Mouse (Mus musculus): Measurements from ENCODE around the gene Oaz2.
"Not testable (repeated sequence)": the region's sequence is repeated elsewhere in the genome, so short reads cannot be mapped to it uniquely, and the experiment has no call there.

Oaz2 gene

GRCm38 (mm10) chr9:65667701-65668100 is at the start of gene Oaz2:
Gene Oaz2 (plus strand): TSS chr9:65668001.
- DNase-seq, result no peak

GRCm38 (mm10) chr9:65619311-65619710 is 48.5 kb upstream of the Oaz2 start:
- DNase-seq, result no peak

- DNase-seq, result no peak
These were observed 46.6 kb upstream of the Oaz2 start for GRCm38 (mm10) chr9:65621196-65621595.

GRCm38 (mm10) chr9:65621666-65622065 is 46.1 kb upstream of the Oaz2 start:
- DNase-seq, result peak; percentile 82 to 91

- no peak for DNase-seq
These were observed 45.0 kb upstream of the Oaz2 start for GRCm38 (mm10) chr9:65622826-65623225.

GRCm38 (mm10) chr9:65624266-65624665 is 43.5 kb upstream of the Oaz2 start:
- DNase-seq, result no peak

- peak; percentile 63 to 73 for DNase-seq
These were observed 38.6 kb upstream of the Oaz2 start, which contains the start of gene Rbpms2 for GRCm38 (mm10) chr9:65629025-65629766. Gene Rbpms2 (plus strand): TSS chr9:65629648.

GRCm38 (mm10) chr9:65629767-65630630 is 37.8 kb upstream of the Oaz2 start:
- DNase-seq, result peak; percentile 62 to 73

GRCm38 (mm10) chr9:65630631-65631353 is 37.0 kb upstream of the Oaz2 start:
- peak; percentile 68 to 71 for DNase-seq

GRCm38 (mm10) chr9:65631354-65632021 is 36.3 kb upstream of the Oaz2 start:
- peak in 1 of 2 experiments; percentile 41 for DNase-seq

- DNase-seq, result no peak
These were observed 32.0 kb upstream of the Oaz2 start for GRCm38 (mm10) chr9:65635766-65636165.

- DNase-seq, result no peak
These were observed 30.9 kb upstream of the Oaz2 start for GRCm38 (mm10) chr9:65636926-65637325.

GRCm38 (mm10) chr9:65639065-65639464 is 28.7 kb upstream of the Oaz2 start:
- peak in 1 of 2 experiments; percentile 38 for DNase-seq

- peak in 1 of 2 experiments; percentile 38 for DNase-seq
These were observed 26.9 kb upstream of the Oaz2 start for GRCm38 (mm10) chr9:65640838-65641410.

- DNase-seq, result no peak
These were observed 26.3 kb upstream of the Oaz2 start for GRCm38 (mm10) chr9:65641446-65642052.

GRCm38 (mm10) chr9:65642546-65642945 is 25.3 kb upstream of the Oaz2 start:
- no peak for DNase-seq

GRCm38 (mm10) chr9:65644960-65645359 is 22.8 kb upstream of the Oaz2 start:
- DNase-seq, result no peak

GRCm38 (mm10) chr9:65645984-65646383 is 21.8 kb upstream of the Oaz2 start:
- DNase-seq, result no peak

GRCm38 (mm10) chr9:65646782-65647181 is 21.0 kb upstream of the Oaz2 start:
- DNase-seq, result no peak

- no peak for DNase-seq
These were observed 19.1 kb upstream of the Oaz2 start for GRCm38 (mm10) chr9:65648730-65649129.

- DNase-seq, result no peak
These were observed 17.8 kb upstream of the Oaz2 start for GRCm38 (mm10) chr9:65649997-65650396.

- not testable (repeated sequence) for DNase-seq
These were observed 15.8 kb upstream of the Oaz2 start for GRCm38 (mm10) chr9:65651957-65652356.

Measured in kidney, adult 8-10 months (tissue).